Mouse (Mus musculus) stomach, postnatal 0 days (tissue): ENCODE measurements around the gene Hmgxb4. TPM values are rescaled to one million over a fixed set of nuclear protein-coding genes. Genes with fewer than 3 reads are reported as not detected.

Experiments
- ATAC-seq: fragments of 200-750 bp; cut with Nextera tagmentation; 2 replicates; pipeline ENCODE4 v1.8.0; 2017; ENCODE audit not compliant: low FRiP score, low TSS enrichment
- DNase-seq: peaks from one replicate; pipeline ENCODE4 v3.0.0-alpha.2; 2016; ENCODE audit warnings: low spot score
- H3K27ac ChIP-seq: fragments of 300-500 bp; sonication (generic); replicated peaks from 2 replicates; pipeline ENCODE4 v1.5.1; 2014; ENCODE audit warnings: mild to moderate bottlenecking, control low read depth
- H3K27me3 ChIP-seq: fragments of 300-500 bp; sonication (generic); 2 replicates; pipeline ENCODE4 v1.6.1; 2014; ENCODE audit warnings: low read length; ENCODE audit not compliant: control insufficient read depth, insufficient read depth
- H3K36me3 ChIP-seq: fragments of 300-500 bp; sonication (generic); 2 replicates; pipeline ENCODE4 v1.6.1; 2014; ENCODE audit warnings: low read length, mixed read lengths; ENCODE audit not compliant: control insufficient read depth, insufficient read depth
- H3K4me1 ChIP-seq: fragments of 300-500 bp; sonication (generic); replicated peaks from 2 replicates; pipeline ENCODE4 v1.6.1; 2014; ENCODE audit warnings: antibody characterized with exemption; ENCODE audit not compliant: control insufficient read depth, insufficient read depth
- H3K4me2 ChIP-seq: fragments of 300-500 bp; sonication (generic); replicated peaks from 2 replicates; pipeline ENCODE4 v1.6.1; 2014; ENCODE audit warnings: low read depth, mild to moderate bottlenecking, control low read depth, moderate library complexity
- H3K4me3 ChIP-seq: fragments of 300-500 bp; sonication (generic); 2 replicates; pipeline ENCODE4 v1.5.1; 2014; ENCODE audit warnings: low read depth, low read length, control low read depth
- H3K9ac ChIP-seq: fragments of 300-500 bp; sonication (generic); 2 replicates; pipeline ENCODE4 v1.6.1; 2014; ENCODE audit warnings: mild to moderate bottlenecking, low read length, control low read depth, mixed read lengths
- H3K9me3 ChIP-seq: fragments of 300-500 bp; sonication (generic); 2 replicates; pipeline ENCODE4 v1.6.1; 2016; ENCODE audit warnings: low read length; ENCODE audit not compliant: control insufficient read depth
- CTCF ChIP-seq: IDR thresholded peaks from 2 replicates; pipeline ENCODE4 v1.5.1; 2016; ENCODE audit warnings: antibody characterized with exemption, low read depth, mild to moderate bottlenecking, moderate library complexity
- EP300 ChIP-seq: optimal IDR thresholded peaks from 2 replicates; pipeline ENCODE3; 2016; ENCODE audit warnings: antibody characterized with exemption
- WGBS: fragments of 180-500 bp; shearing (Covaris S2); extraction: QIAGEN DNeasy Blood & Tissue Kit; methylation state at CpG from one replicate; pipeline ENCODE4 v1.1.7; 2014; 5-methylcytosine and 5-hydroxymethylcytosine counted together
- polyA plus RNA-seq: library from polyadenylated mRNA; unstranded; fragments of >200 nt; fragmentation: Nextera tagmentation; extraction: Ambion mirVana; gene quantifications from 2 replicates; pipeline ENCODE4 v1.2.1, GENCODE M21; 2015

Hmgxb4 gene
- polyA plus RNA-seq, 1 experiment from 2014 or later = 9.9 TPM

DNA sequence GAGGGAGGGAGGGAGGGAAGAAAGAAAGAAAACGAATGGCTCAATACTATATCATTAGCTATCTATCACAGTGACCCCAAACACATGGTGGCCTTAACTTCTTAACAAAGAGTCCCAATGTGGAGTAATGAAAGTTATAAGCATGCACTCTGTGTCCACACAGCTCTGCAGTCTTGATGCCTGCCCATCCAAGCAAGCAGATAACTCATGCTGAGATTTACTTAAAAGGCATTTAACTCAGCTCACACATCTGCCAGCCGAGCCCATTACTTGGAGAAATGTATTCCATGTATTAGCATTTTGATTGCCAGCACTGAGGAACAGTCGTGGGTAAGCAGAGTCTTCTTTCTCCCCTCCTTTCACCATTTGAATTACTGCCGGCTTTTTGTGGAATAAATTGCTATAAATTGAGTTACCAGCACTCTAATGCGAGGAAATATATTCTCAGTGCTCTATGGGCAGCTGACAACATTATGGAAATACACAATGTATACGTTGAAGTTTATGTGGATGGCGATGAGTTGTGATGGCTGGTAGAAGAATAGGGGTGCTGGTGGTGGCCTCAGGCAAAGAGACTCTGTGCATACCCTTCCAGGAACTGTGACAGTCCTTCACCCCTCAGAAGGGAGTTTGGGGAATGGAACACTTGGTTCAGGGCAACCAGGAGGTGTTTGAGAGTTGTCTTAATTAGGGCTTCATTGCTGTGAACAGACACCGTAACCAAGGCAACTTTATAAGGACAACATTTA is 19.9 kb upstream of the Hmgxb4 start:
- Histone ChIP-seq H3K4me1 (no peaks in the 10 kb centered on the region), H3K9ac (no peak overlapping the region), H3K27me3 (no peaks in the 10 kb centered on the region), H3K36me3 (no peaks in the 10 kb centered on the region), H3K4me2 (no peak overlapping the region), H3K9me3 (no peaks in the 10 kb centered on the region), H3K27ac (no peak overlapping the region), H3K4me3 (no peak overlapping the region)
- DNase-seq = no peak
- ATAC-seq = no peak
- TF ChIP-seq CTCF (no peak), EP300 (no peak)
- 77% methylated on average over 8 of the region's 8 CpGs for WGBS

DNA sequence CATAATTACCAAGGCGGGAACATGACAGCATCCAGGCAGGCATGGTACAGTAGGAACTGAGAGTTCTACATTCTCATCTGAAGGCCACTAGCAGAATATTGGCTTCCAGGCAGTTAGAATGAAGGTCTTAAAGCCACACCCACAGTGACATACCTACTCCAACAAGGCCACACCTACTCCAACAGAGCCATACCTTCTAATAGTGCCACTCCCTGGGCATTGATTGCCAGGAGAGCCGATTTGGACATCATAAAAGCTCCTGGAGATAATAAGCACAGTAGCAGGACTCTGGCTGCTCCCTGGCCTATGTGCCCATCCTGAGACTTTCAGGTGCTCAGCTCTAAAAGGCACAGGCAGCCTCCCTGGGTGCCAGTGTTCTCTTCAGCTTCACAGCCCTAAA is 19.3 kb upstream of the Hmgxb4 start:
- no peak overlapping the region for H3K4me2 ChIP-seq
- no peaks in the 10 kb centered on the region for H3K36me3 ChIP-seq
- H3K4me1 ChIP-seq = no peaks in the 10 kb centered on the region
- H3K9ac ChIP-seq = no peak overlapping the region
- no peak overlapping the region for H3K4me3 ChIP-seq
- no peaks in the 10 kb centered on the region for H3K27me3 ChIP-seq
- WGBS = 70% methylated on average over 2 of the region's 2 CpGs
- ATAC-seq (no peak), DNase-seq (no peak)
- H3K27ac ChIP-seq = no peak overlapping the region
- H3K9me3 ChIP-seq = no peaks in the 10 kb centered on the region
- TF ChIP-seq EP300 (no peak), CTCF (no peak)

DNA sequence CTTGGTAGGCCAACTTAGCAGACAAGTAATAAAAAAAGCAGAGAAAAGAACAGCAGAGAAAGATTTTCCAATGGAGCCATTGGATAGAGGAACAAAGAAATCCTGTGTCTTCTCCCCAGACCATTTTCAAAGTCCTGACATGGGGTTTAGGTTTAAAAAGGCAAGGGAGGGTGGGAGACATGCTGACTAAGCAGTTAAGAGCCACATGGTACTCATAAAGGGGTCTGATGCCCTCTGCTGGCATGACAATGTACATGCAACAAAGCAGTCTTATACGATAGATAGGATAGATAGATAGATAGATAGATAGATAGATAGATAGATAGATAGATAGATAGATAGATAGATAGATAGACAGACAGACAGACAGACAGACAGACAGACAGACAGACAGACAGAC is 15.7 kb upstream of the Hmgxb4 start:
- no peak overlapping the region for H3K9ac ChIP-seq

DNA sequence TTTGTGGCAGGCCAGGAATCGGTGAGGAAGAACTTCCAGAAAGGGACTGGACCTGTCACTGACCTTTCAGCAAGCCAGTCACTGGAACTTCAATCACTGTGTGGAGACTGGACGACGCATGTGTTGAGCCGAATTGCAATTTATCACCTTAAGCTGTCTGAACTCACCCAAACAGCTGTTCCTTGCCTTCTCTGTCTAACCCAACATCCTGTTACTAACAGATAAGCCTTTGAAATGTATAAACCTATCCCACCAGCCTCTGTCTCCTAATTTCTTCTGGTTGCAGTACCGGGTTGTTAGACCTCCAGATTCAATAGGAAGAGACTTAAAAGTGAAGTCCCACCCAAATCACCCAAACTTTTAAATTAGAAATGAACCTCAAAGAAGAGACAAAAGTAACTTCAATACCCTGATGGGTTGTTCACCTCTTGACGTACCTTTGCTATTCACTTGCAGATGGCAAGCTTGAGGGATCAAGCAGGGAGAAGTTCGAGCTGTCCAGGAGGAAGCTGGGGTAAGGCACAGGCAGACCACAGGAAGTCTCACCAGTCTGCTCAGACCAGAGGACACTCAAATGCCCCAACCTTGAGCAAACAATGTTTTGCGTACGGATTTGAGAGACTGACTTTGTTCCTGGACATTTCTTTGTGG is 13.0 kb upstream of the Hmgxb4 start:
- TF ChIP-seq CTCF (no peak), EP300 (no peak)
- Histone ChIP-seq H3K4me1 (no peaks in the 10 kb centered on the region), H3K27me3 (no peaks in the 10 kb centered on the region), H3K4me3 (no peak overlapping the region), H3K4me2 (no peak overlapping the region), H3K9me3 (no peaks in the 10 kb centered on the region), H3K9ac (no peak overlapping the region), H3K27ac (no peak overlapping the region), H3K36me3 (no peaks in the 10 kb centered on the region)
- DNase-seq (no peak), ATAC-seq (no peak)
- WGBS = 34% methylated on average over 9 of the region's 9 CpGs

More for the DNA sequence above, 15.7 kb upstream of the Hmgxb4 start:
- no peaks in the 10 kb centered on the region for H3K36me3 ChIP-seq
- no peak overlapping the region for H3K27ac ChIP-seq
- H3K27me3 ChIP-seq = no peaks in the 10 kb centered on the region
- H3K4me2 ChIP-seq = no peak overlapping the region
- DNase-seq (no peak), ATAC-seq (no peak)
- no peaks in the 10 kb centered on the region for H3K9me3 ChIP-seq
- H3K4me3 ChIP-seq = no peak overlapping the region
- 57% methylated on average over 1 of the region's 1 CpGs for WGBS
- no peak for TF ChIP-seq EP300
- TF ChIP-seq CTCF = peak; percentile 68
- no peaks in the 10 kb centered on the region for H3K4me1 ChIP-seq

DNA sequence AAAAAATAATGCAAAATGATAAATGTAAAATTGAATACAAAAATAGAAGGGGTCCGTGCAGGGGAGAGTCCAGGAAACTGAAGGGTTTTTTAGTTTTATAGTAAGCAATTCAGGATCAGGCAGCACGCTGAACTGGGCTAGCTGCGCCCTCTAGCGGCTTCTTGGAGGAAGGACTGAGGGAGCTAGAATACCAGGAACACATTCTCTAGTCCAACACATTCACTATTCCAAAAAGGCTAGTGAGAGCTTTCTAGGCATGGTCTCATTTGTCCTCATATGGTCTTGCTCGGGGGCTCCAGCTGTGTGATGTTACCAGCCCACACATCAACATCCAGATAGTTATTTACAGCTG is 12.5 kb upstream of the Hmgxb4 start:
- Histone ChIP-seq H3K9ac (no peak overlapping the region), H3K36me3 (no peaks in the 10 kb centered on the region), H3K27me3 (no peaks in the 10 kb centered on the region), H3K9me3 (no peaks in the 10 kb centered on the region), H3K27ac (no peak overlapping the region), H3K4me3 (no peak overlapping the region), H3K4me2 (no peak overlapping the region), H3K4me1 (no peaks in the 10 kb centered on the region)
- no peak for ATAC-seq
- DNase-seq = peak; percentile 64
- 0% methylated on average over 5 of the region's 5 CpGs for WGBS
- no peak for TF ChIP-seq EP300
- TF ChIP-seq CTCF = peak; percentile 86

DNA sequence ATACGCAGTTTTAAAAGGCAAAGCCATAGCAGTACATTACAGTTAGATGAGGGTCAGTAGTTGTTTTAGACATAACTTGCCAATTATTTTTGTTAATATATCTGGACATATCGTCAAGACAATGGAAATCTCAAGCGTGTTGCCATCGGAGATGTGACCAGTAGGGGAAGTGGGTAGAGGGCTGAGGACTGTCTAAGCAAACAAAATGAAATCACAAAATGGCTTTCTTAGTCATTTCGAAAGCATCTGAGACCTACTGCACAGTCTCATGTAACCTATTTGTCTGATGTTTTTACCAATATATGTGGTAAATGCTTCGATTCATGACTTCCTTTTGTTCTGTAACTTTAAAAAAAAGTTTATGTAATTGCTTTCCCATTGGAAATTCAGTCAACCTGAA is 11.3 kb upstream of the Hmgxb4 start:
- WGBS = 89% methylated on average over 6 of the region's 6 CpGs

More for the DNA sequence above, 11.3 kb upstream of the Hmgxb4 start:
- Histone ChIP-seq H3K4me1 (no peaks in the 10 kb centered on the region), H3K36me3 (no peaks in the 10 kb centered on the region), H3K27me3 (no peaks in the 10 kb centered on the region), H3K4me2 (no peak overlapping the region), H3K9me3 (no peaks in the 10 kb centered on the region), H3K27ac (no peak overlapping the region), H3K4me3 (no peak overlapping the region), H3K9ac (no peak overlapping the region)
- DNase-seq = no peak
- no peak for ATAC-seq
- no peak for TF ChIP-seq EP300
- TF ChIP-seq CTCF = no peak
